Mouse (Mus musculus) bone marrow, adult 2 months (tissue): ENCODE measurements around the gene Polr2b. TPM values are rescaled to one million over a fixed set of nuclear protein-coding genes. Genes with fewer than 3 reads are reported as not detected.

Experiments
- H3K27ac ChIP-seq: fragments of 200-500 bp; 2 replicates; pipeline ENCODE4 v1.5.1; 2012; ENCODE audit warnings: low read depth, mild to moderate bottlenecking, control low read depth, inconsistent platforms, low read length; ENCODE audit not compliant: control insufficient read depth, poor library complexity, insufficient read depth
- H3K4me1 ChIP-seq: fragments of 200-500 bp; 2 replicates; pipeline ENCODE4 v1.6.1; 2011; ENCODE audit warnings: low read length; ENCODE audit not compliant: control insufficient read depth, insufficient read depth
- H3K4me3 ChIP-seq: fragments of 200-500 bp; replicated peaks from 2 replicates; pipeline ENCODE3; 2011; ENCODE audit warnings: mild to moderate bottlenecking, low read depth, low read length, control low read depth; ENCODE audit not compliant: control insufficient read depth
- CTCF ChIP-seq: fragments of 200-500 bp; IDR thresholded peaks from 2 replicates; pipeline ENCODE4 v1.5.1; 2011; ENCODE audit warnings: low read length, control low read depth; ENCODE audit not compliant: control insufficient read depth, insufficient read depth
- POLR2A ChIP-seq: fragments of 200-500 bp; IDR thresholded peaks from 2 replicates; pipeline ENCODE4 v1.6.1; 2011; ENCODE audit warnings: low read depth, mild to moderate bottlenecking, control low read depth, low read length, borderline replicate concordance; ENCODE audit not compliant: control insufficient read depth
- WGBS: fragments of 180-500 bp; shearing (Covaris S2); methylation state at CpG from one replicate; pipeline ENCODE4 v1.1.7; 2018; 5-methylcytosine and 5-hydroxymethylcytosine counted together
- polyA plus RNA-seq: library from polyadenylated mRNA; stranded (reverse); fragments of >200 nt; gene quantifications from 2 replicates; pipeline ENCODE4 v1.2.4, GENCODE M21; 2011; ENCODE audit warnings: low replicate concordance; ENCODE audit not compliant: missing spikeins, insufficient read depth, insufficient read length

Polr2b gene
- polyA plus RNA-seq, 1 experiment = 37.0 TPM

DNA sequence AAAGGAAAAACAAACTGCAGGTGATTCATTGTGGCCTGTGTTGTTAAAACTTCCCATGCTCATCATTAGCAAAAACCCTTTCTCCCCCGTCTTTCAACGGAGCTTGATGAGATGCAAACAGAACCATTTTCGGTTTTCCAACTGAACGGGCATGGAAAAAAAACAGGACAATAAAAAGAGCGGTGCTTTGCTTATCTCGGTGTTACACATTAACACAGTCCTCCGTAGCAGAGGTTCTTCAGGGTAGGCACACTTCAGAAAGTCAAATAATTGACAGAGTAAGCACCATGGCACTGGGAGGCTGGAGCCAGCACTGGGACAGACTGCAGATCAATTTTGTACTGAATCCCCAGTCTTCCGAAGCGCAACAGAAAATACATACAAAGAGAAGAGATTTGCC lies 74.8 kb downstream of the Polr2b start:
- H3K4me1 ChIP-seq = no peaks in the 10 kb centered on the region; the same call in 1 of the 2 replicates
- no peak overlapping the region for H3K4me3 ChIP-seq
- no peak for TF ChIP-seq POLR2A
- no peak for TF ChIP-seq CTCF
- no peak overlapping the region for H3K27ac ChIP-seq
- 81% methylated on average over 9 of the region's 9 CpGs for WGBS

DNA sequence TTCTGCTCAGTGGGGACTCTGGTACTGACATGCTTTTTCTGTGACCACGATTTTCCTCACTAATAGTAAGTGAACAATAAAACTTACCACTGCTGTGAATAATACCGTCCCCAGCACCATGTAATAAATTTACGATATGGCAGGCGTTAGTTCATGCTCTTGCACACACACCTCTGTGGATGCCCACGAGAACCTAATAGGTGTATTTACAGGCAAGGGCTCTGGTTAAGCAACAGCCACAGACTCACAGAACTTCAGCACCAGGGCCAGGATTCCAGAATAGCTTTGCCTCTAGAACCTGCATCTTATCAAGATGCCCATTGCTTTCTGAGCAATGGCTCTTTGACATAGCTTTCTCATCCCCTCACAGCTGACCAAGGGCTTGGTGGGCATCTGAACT lies 75.3 kb downstream of the Polr2b start:
- no peak overlapping the region for H3K27ac ChIP-seq
- H3K4me3 ChIP-seq = no peak overlapping the region
- TF ChIP-seq CTCF (no peak), POLR2A (no peak)
- no peaks in the 10 kb centered on the region; the same call in 1 of the 2 replicates for H3K4me1 ChIP-seq
- 61% methylated on average over 5 of the region's 5 CpGs for WGBS

DNA sequence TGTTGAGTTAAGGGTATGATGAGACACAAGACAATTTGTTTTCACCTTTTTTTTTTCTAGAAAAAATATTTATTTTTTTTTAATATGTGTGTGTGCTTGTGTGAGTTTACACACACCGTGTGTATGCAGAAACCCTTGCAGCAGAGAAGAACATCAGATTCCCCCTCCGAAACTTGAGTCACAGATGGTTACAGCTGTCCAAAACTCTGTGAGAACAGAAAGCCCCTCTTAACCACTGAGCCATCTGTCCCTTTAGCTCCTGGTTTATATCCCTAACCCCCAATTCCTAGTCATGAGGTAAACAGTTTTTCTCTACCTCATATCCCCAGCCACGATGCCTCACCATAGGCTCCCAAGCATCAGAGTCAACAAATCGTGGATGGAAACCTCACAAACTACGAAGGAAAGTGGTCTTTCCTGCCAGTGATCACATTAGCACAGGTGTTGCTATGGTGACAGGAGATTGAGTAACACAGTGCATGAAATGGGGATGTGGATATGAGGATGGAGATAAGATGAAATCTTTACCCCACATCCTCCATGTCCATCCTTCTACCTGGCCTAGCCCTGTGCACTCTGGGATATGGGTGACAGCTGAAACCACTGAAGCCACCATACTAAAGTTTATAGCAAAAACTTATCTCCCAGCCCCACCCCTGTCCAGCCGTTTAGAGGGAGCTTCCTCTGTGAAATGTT lies 76.1 kb downstream of the Polr2b start:
- H3K4me3 ChIP-seq = no peak overlapping the region
- H3K4me1 ChIP-seq = no peaks in the 10 kb centered on the region; the same call in 1 of the 2 replicates
- 27% methylated on average over 6 of the region's 6 CpGs for WGBS
- H3K27ac ChIP-seq = no peak overlapping the region
- TF ChIP-seq CTCF = no peak
- TF ChIP-seq POLR2A = no peak

DNA sequence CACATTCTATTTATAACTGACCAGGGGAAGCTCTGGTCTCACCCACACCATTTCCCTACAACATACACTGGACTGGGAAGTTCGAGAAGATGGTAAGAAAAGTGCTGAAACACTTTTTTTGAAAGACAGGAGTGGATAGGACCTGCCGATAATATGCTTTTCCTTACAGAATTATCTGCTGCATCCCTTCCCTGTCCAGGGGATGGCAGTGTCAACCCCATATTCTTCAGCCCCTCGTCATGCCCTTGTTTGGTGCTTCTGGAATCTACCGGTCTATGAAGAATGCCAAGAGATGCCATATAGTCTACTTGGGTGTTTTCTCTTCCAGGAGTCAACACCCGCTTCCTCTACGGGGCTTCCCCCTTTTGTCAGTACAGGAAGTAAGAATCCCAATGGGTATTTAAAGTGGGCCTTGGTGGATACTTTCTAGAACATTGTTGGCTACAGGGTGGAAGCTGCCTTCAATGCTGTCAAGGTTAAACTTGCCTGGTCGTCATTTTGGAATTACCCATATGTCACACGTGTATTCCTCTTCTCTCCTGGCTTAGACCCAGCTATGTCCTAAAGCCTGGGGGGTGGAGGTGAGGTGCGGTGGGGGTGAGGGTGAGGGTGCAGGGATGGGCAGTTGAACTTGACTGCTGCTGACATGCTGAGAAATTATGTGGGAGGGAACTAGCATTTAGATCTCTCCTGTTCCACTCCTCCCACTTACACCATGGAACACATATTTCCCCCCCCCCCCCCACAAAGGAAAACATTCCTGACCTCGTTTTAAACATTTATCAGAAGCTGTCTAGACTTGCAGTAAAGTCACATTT lies 76.9 kb downstream of the Polr2b start:
- no peak for TF ChIP-seq CTCF
- TF ChIP-seq POLR2A = no peak
- Histone ChIP-seq H3K27ac (no peak overlapping the region), H3K4me1 (no peaks in the 10 kb centered on the region; the same call in 1 of the 2 replicates), H3K4me3 (no peak overlapping the region)
- WGBS = 31% methylated on average over 10 of the region's 10 CpGs

DNA sequence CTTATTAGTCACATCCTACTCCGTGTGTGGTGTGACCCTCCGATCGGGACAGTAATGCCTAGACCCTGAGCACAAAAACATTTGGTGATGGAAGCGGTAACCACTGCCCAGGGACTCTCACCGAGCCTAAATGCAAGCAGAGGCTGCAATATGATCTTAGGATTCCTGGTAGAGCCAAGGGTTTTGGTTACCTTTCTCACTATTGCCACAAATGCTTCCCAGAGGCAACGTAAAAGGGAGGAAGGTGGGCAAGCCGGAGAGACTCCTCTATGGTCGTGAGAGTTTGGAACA lies 77.4 kb downstream of the Polr2b start:
- H3K4me1 ChIP-seq = no peaks in the 10 kb centered on the region; the same call in 1 of the 2 replicates
- TF ChIP-seq CTCF (no peak), POLR2A (no peak)
- H3K27ac ChIP-seq = no peak overlapping the region
- 82% methylated on average over 8 of the region's 8 CpGs for WGBS
- no peak overlapping the region for H3K4me3 ChIP-seq

DNA sequence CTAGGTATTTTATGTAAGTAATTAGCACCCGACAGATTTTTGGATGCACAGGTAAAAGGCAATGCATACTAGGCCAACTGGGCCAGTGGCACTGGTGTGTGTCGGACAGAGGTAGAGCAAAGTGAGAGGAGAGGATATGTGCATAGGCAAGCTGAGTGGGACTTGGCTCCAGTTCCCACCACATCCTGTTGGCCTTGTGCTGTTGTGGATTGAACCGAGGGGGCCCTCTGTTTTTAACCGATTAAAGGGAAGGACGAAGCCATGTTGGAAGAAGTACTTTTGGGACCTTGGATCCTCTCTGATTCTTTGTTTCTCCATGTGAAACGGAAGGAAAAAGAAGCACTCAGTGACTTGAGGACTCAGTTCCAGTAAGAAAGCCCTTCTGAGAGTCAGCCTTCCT lies 78.4 kb downstream of the Polr2b start:
- no peaks in the 10 kb centered on the region; the same call in 1 of the 2 replicates for H3K4me1 ChIP-seq
- WGBS = 51% methylated on average over 6 of the region's 6 CpGs
- TF ChIP-seq CTCF (no peak), POLR2A (no peak)
- no peak overlapping the region for H3K27ac ChIP-seq
- no peak overlapping the region for H3K4me3 ChIP-seq

DNA sequence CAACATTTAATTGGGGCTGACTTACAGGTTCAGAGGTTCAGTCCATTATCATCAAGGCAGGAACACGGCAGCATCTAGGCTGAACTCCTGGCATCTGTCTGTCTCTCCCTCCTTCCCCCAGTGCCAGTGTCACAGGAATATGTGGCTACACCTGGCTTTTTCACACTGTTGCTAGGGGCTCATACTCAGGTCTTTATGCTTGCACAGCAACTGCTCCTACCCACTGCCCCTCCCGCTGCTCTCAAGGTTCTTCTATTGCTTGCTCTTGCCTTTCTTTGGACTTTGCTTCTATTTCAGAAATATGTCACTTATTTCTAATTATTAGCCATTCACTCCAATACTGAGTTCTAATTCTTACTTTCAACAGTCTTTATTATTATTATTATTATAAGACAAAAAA lies 80.3 kb downstream of the Polr2b start:
- 94% methylated on average over 2 of the region's 2 CpGs for WGBS
- no peaks in the 10 kb centered on the region; the same call in 1 of the 2 replicates for H3K4me1 ChIP-seq
- H3K4me3 ChIP-seq = no peak overlapping the region
- no peak overlapping the region for H3K27ac ChIP-seq
- TF ChIP-seq CTCF = no peak
- no peak for TF ChIP-seq POLR2A

DNA sequence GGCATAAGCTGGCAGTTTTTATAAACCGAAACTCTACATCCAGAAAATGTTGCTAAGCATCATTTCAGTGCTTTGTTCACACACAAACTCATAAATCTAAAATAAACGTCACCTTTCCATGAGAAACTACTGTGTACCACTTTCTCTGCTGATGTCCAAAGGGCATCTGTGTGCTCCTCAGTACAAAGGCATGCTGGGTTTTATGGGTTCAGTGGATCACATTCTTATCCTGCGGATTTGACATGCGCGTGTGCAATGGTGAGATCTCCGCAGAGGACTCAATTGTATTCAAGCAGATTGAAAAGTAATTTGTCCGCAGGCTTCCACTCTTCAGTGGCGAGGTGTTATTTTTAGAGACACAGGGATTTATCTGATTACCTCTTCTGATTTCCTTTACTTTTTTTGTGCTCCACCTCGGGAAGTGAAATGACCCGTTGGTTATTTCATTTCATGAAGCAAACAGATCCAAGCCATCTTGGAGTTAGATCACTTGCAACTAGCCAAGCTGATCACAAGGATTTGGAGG lies 83.2 kb downstream of the Polr2b start:
- no peak for TF ChIP-seq CTCF
- no peak for TF ChIP-seq POLR2A
- 83% methylated on average over 10 of the region's 10 CpGs for WGBS
- no peaks in the 10 kb centered on the region for H3K4me1 ChIP-seq
- no peak overlapping the region for H3K4me3 ChIP-seq
- no peak overlapping the region for H3K27ac ChIP-seq
